Mouse (Mus musculus) lung, adult 2 months (tissue): Measurements from ENCODE around the gene Draxin.

Experiments
- CTCF ChIP-seq: fragments of 200-500 bp; IDR thresholded peaks from 2 replicates; pipeline ENCODE4 v1.5.1; 2011; ENCODE audit warnings: mild to moderate bottlenecking, low read length, control low read depth; ENCODE audit not compliant: insufficient read depth
- POLR2A ChIP-seq: fragments of 200-500 bp; IDR thresholded peaks from 2 replicates; pipeline ENCODE4 v1.6.1; 2011; ENCODE audit warnings: low read depth, mild to moderate bottlenecking, control low read depth, low read length, borderline replicate concordance; ENCODE audit errors: extremely low read depth

DNA sequence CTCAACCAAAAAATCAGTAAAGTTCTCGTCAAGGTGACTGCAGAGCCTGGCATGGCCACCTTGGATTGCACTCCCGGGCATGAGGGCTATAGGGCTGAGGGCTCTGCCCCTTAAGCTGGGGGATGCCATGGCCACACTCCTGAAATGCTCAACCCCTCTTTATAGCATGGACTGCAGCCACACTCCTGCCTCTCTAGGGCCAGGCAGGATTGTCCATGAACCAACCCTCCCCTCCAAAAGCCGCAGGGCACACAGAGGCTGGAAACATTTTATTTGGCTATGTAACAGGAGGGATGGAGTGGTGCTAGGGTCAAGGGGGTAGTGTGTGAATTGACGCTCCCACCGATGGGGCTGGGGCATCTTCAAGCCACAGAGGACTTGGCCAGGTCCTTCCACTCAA, 22.0 kb upstream of the Draxin start:
- TF ChIP-seq CTCF (no peak), POLR2A (no peak)
